Mouse (Mus musculus) intestine, embryonic 15.5 days (tissue): ENCODE measurements at regions not wholly inside any gene's neighbourhood (a gene's known extent, or its start where the extent isn't known, plus 50 kb on each side); places are given as distances from the start of the nearest gene placed in this dataset.

ENCODE experiments used
- ATAC-seq: fragments of 200-750 bp; cut with Nextera tagmentation; 2 replicates; pipeline ENCODE4 v1.8.0; 2017; ENCODE audit warnings: moderate TSS enrichment, moderate library complexity
- H3K27ac ChIP-seq: fragments of 300-500 bp; sonication (generic); 2 replicates; pipeline ENCODE4 v1.5.1; 2015; ENCODE audit warnings: mild to moderate bottlenecking, inconsistent platforms
- H3K27me3 ChIP-seq: fragments of 300-500 bp; sonication (generic); replicated peaks from 2 replicates; pipeline ENCODE4 v1.6.1; 2015; ENCODE audit warnings: inconsistent platforms
- H3K36me3 ChIP-seq: fragments of 300-500 bp; sonication (generic); 2 replicates; pipeline ENCODE4 v1.6.1; 2015; ENCODE audit warnings: inconsistent platforms
- H3K4me1 ChIP-seq: fragments of 300-500 bp; sonication (generic); replicated peaks from 2 replicates; pipeline ENCODE4 v1.6.1; 2015; ENCODE audit warnings: inconsistent platforms
- H3K4me2 ChIP-seq: fragments of 300-500 bp; sonication (generic); replicated peaks from 2 replicates; pipeline ENCODE4 v1.6.1; 2015; ENCODE audit warnings: mild to moderate bottlenecking, inconsistent platforms
- H3K4me3 ChIP-seq: fragments of 300-500 bp; sonication (generic); replicated peaks from 2 replicates; pipeline ENCODE4 v1.5.1; 2015; ENCODE audit warnings: inconsistent platforms
- H3K9ac ChIP-seq: fragments of 300-500 bp; sonication (generic); 2 replicates; pipeline ENCODE4 v1.6.1; 2015; ENCODE audit warnings: inconsistent platforms
- H3K9me3 ChIP-seq: fragments of 300-500 bp; sonication (generic); 2 replicates; pipeline ENCODE4 v1.6.1; 2016; ENCODE audit warnings: inconsistent platforms
- WGBS: fragments of 180-500 bp; shearing (Covaris S2); methylation state at CpG from one replicate; pipeline ENCODE4 v1.1.7; 2015; 5-methylcytosine and 5-hydroxymethylcytosine counted together

DNA sequence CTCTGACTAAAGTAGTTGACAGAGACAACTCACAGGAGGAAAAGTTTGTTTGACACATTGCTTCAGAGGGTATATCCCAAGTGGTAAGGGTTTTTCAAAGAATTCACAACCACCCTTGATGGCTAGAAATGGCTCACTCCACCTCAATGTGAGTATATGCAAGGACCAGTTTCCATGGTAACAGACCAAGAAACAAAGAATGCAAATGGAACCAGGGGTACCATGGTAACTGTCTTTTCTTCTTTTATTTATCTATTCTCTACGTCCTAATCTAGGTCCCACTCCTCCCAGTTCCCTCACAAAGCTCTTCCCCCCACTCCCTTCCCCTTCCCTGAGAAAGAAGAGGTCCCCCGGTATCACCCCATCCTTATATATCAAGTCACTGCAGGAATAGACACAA, 57.5 kb downstream of the Ins1 start:
- no peaks in the 10 kb centered on the region for H3K4me1 ChIP-seq
- ATAC-seq = no peak
- no peak overlapping the region for H3K4me2 ChIP-seq
- no peak overlapping the region for H3K4me3 ChIP-seq
- H3K9me3 ChIP-seq = no peaks in the 10 kb centered on the region
- no peaks in the 10 kb centered on the region for H3K36me3 ChIP-seq
- H3K27ac ChIP-seq = no peak overlapping the region
- WGBS = 63% methylated on average over 2 of the region's 2 CpGs
- no peak overlapping the region for H3K9ac ChIP-seq
- no peaks in the 10 kb centered on the region for H3K27me3 ChIP-seq

DNA sequence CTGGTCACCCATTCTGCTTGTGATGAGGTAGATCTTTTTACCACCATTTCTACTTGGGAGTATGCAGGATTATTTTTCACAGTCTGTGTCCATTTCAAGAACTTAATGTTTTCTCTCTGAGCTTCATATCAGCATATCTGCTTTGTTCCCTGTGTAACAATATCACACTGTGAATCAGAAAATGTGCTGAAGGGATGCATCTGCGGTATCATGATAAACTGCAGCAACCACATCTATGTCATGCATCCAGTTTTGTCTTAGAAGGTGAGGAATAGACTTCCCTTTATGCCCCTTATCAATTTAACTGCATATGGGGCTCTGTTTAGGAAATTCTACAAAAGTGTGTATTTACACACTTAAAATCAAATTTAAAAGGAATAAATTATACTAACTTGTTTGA, 67.3 kb downstream of the Ins1 start:
- no peaks in the 10 kb centered on the region for H3K9me3 ChIP-seq
- no peak overlapping the region for H3K9ac ChIP-seq
- H3K27ac ChIP-seq = no peak overlapping the region
- H3K36me3 ChIP-seq = no peaks in the 10 kb centered on the region
- ATAC-seq = no peak
- WGBS = 93% methylated on average over 1 of the region's 1 CpGs
- no peak overlapping the region for H3K4me3 ChIP-seq
- H3K4me2 ChIP-seq = no peak overlapping the region
- no peaks in the 10 kb centered on the region for H3K4me1 ChIP-seq
- H3K27me3 ChIP-seq = no peaks in the 10 kb centered on the region

DNA sequence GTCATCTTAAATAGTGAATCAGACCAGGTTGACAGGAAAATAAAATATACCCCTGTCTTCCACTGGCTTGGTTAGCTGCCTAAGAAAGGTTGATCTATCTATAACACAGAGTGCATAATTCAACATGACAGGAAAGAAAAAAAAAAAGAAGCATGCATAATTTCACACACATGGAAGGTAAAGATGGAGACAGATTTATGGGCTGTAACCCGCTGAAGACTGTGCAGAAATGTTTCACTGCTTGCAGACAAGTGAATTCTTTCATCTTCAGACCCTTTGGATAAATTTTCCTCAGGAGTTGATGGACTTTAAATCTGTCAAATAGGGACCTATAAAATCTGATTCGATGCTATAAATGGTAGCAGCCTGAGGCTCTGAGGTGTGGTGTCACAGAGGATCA, 91.1 kb downstream of the Ins1 start:
- no peak overlapping the region for H3K4me2 ChIP-seq
- H3K36me3 ChIP-seq = no peaks in the 10 kb centered on the region
- H3K27ac ChIP-seq = no peak overlapping the region
- H3K4me3 ChIP-seq = no peak overlapping the region
- 63% methylated on average over 2 of the region's 2 CpGs for WGBS
- ATAC-seq = no peak
- H3K4me1 ChIP-seq = no peaks in the 10 kb centered on the region
- no peak overlapping the region for H3K9ac ChIP-seq
- no peaks in the 10 kb centered on the region for H3K27me3 ChIP-seq
- no peaks in the 10 kb centered on the region for H3K9me3 ChIP-seq

GRCm38 (mm10) chr19:52374892-52375578, 110.9 kb downstream of the Ins1 start:
- Histone ChIP-seq H3K27me3 (no peaks in the 10 kb centered on the region), H3K27ac (no peak overlapping the region), H3K9ac (no peak overlapping the region), H3K4me2 (no peak overlapping the region), H3K9me3 (no peaks in the 10 kb centered on the region), H3K4me3 (no peak overlapping the region), H3K4me1 (no peaks in the 10 kb centered on the region), H3K36me3 (no peaks in the 10 kb centered on the region)
- WGBS = 64% methylated on average over 4 of the region's 4 CpGs
- ATAC-seq = peak; percentile 86

DNA sequence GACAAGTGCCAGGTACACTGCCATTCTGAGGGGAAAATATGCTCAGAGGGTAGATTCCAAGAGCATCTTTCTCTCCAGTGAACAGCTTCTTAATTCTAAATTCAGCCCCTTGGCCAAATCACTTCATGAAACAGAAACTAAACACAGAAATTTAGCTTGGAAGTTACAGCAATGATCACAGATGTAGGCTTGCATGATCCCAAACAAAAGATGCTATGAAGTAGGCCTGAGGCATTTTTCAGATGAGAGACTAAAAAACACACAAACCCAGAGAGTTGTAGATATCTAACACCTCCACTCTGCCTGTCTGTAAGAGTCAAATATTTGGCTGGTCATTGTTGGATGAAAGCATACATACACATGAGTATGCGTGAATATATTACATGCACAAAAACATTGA, 142.6 kb downstream of the Ins1 start:
- Histone ChIP-seq H3K4me3 (no peak overlapping the region), H3K27me3 (no peaks in the 10 kb centered on the region), H3K27ac (no peak overlapping the region), H3K4me2 (no peak overlapping the region), H3K9me3 (no peaks in the 10 kb centered on the region), H3K36me3 (no peaks in the 10 kb centered on the region), H3K9ac (no peak overlapping the region), H3K4me1 (no peaks in the 10 kb centered on the region)
- 100% methylated on average over 1 of the region's 1 CpGs for WGBS
- no peak for ATAC-seq

DNA sequence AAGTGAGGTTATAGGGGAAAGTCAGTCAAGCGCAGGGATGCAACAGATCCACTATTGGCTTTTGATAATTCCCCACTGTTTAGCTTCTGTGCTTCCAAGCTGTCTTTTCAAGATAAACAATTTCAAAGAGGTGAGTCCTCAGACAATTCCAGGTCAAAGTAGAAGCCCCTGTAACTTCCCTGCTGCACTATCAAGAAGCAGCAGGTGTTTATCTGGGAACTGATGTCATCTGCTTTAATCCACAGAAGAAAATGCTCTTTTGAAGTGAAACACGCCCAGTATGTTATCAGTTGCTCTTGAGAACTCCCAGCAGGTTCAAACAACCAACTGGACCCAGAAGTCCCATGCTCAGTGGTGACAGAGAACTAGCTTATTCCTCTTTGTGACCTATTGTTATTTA, 164.7 kb downstream of the Ins1 start:
- ATAC-seq = 0 out of 2 replicates have a peak, but pooled peaks have one; percentile 49
- no peak overlapping the region for H3K4me3 ChIP-seq
- WGBS = 23% methylated on average over 2 of the region's 2 CpGs
- no peaks in the 10 kb centered on the region for H3K4me1 ChIP-seq
- H3K9ac ChIP-seq = no peak overlapping the region
- H3K4me2 ChIP-seq = no peak overlapping the region
- H3K27me3 ChIP-seq = no peaks in the 10 kb centered on the region
- no peaks in the 10 kb centered on the region for H3K36me3 ChIP-seq
- no peak overlapping the region for H3K27ac ChIP-seq
- no peaks in the 10 kb centered on the region for H3K9me3 ChIP-seq

DNA sequence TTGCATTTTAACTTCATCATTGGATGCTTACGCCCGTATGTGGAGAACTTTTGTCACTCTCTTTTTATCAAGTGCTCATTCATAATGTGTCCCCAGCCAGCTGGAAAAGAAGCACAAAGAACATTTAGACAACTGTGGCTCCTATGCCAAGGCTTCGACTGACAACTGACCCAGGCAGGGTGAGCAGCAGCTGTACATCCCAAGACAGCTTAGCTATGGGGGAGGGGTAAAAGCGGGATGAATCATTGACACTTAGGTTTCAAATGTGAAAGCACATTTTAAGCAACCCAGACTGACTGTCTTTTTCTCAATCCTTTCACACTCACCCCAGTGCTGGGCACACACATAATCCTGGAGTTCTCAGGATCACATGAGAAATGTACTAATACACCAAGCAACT, 178.4 kb downstream of the Ins1 start:
- no peak for ATAC-seq

GRCm38 (mm10) chr19:52448931-52449330, 184.8 kb downstream of the Ins1 start:
- no peak overlapping the region for H3K27ac ChIP-seq
- WGBS = 86% methylated on average over 4 of the region's 4 CpGs
- no peak overlapping the region for H3K9ac ChIP-seq
- H3K9me3 ChIP-seq = no peaks in the 10 kb centered on the region
- H3K4me2 ChIP-seq = no peak overlapping the region
- ATAC-seq = peak; percentile 74; the same call in 1 of the 2 replicates
- H3K4me1 ChIP-seq = no peaks in the 10 kb centered on the region
- no peak overlapping the region for H3K4me3 ChIP-seq
- H3K36me3 ChIP-seq = no peaks in the 10 kb centered on the region
- no peaks in the 10 kb centered on the region for H3K27me3 ChIP-seq

More for the DNA sequence above, 178.4 kb downstream of the Ins1 start:
- no peak overlapping the region for H3K9ac ChIP-seq
- H3K4me1 ChIP-seq = no peaks in the 10 kb centered on the region
- H3K4me3 ChIP-seq = no peak overlapping the region
- WGBS = 86% methylated on average over 4 of the region's 4 CpGs
- no peaks in the 10 kb centered on the region for H3K27me3 ChIP-seq
- no peak overlapping the region for H3K27ac ChIP-seq
- H3K4me2 ChIP-seq = no peak overlapping the region
- no peaks in the 10 kb centered on the region for H3K36me3 ChIP-seq
- H3K9me3 ChIP-seq = no peaks in the 10 kb centered on the region

- no peak overlapping the region for H3K4me2 ChIP-seq
- no peak overlapping the region for H3K4me3 ChIP-seq
- H3K27ac ChIP-seq = no peak overlapping the region
- no peaks in the 10 kb centered on the region for H3K4me1 ChIP-seq
- H3K36me3 ChIP-seq = no peaks in the 10 kb centered on the region
- no peak overlapping the region for H3K9ac ChIP-seq
- ATAC-seq = peak; percentile 59; the same call in 1 of the 2 replicates
- no peaks in the 10 kb centered on the region for H3K9me3 ChIP-seq
- no peaks in the 10 kb centered on the region for H3K27me3 ChIP-seq
- WGBS = 58% methylated on average over 4 of the region's 4 CpGs
These were observed 185.3 kb downstream of the Ins1 start for GRCm38 (mm10) chr19:52449392-52449791.
